Mouse (Mus musculus): Measurements from ENCODE around the gene Gmpr.
"Not testable (repeated sequence)": the region's sequence is repeated elsewhere in the genome, so short reads cannot be mapped to it uniquely, and the experiment has no call there.

Gene Gmpr

DNA sequence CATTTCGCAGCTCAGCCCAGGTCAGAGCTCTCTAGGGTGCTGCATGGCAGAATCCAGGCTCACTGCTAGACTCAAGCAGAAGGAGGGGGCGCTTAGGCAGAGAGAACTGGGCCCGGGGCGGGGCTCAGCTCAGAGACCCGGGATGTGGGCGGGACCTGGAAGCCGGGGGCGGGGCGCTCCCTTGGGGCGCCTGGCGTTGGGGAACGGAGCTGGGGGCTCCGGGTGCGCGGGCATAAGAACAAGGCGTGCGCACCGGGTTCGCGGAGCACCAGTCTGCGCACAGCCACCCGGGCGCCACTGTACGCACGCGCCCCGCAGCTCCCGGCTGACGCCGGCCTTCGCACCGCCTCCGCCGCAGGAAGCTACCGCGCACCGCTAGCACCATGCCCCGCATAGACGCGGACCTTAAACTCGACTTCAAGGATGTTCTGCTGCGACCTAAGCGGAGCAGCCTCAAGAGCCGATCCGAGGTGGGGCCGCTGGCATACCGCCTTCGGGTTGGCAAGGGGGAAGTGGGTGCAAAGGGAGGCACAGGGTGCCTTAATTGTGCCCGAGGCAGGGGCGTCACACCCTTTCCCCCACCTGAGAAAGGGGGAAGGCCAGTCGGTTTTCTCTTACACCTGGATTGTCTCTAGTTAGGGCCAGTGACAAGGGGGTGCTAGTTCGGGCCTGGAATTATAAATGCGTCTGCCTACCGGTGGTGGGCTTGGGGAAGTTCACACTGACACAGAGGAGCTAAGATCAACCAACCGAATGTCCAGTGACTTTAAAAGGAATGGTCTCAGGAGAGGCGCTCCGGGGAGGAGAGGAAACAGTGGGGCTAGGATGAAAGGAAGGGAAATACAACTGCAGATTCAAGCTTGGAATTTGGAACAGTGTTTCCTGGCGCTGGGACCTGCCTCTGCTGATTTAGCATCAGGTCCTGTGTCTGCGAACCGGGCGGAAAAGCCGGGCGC, at the start of gene Gmpr:
TSS of gene Gmpr (plus strand) at position 171 of the 956 bp plus-strand sequence.
- in situ Hi-C loops (cut with MboI; ENCODE audit: low pct_unique_long_range_greater_than_20kb in 1 of 2, low sequenced_read_pairs in 2 of 2, unreplicated experiment in 1 of 2) = no loop called here

DNA sequence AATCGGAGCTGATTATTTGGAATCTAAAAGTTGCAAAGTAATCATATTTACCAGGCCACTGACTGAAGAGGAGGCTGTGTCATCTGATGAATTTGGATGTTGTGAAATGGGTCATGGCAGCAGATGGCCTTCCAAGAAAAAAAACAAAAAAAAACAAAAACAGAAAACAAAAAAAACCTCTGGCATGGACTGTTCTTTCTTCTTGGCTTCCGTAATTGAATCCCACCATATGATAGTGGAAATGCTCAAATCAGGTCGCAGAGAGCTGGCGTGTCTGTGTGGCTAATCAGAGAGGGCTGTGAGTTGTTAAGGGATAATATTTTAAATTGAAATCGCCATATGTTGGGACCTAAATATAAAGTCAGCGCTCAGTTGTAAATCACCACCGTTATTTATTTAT, 49.8 kb upstream of the Gmpr start:
- in situ Hi-C loops (cut with MboI; ENCODE audit: low pct_unique_long_range_greater_than_20kb in 1 of 2, low sequenced_read_pairs in 2 of 2, unreplicated experiment in 1 of 2) = no loop called here

DNA sequence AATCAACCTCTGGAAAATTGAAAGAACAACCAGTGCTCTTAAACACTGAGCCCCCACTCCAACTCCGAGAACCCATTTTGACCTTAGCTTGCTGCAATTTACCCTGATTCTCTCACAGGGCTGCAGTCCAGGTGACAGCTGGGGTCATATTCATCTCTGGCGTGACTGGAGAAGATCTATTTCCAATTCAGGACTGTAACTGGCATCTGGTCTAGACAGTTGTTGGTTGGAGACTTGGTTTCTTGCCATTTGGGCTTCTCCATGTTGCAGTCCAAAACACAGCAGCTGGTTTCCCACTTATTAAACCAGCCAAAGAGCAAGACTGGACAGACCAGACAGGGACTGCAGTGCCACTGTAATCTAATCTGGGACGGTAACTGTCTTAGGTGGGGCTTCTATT, 47.1 kb upstream of the Gmpr start:
- in situ Hi-C loops (cut with MboI; ENCODE audit: low pct_unique_long_range_greater_than_20kb in 1 of 2, low sequenced_read_pairs in 2 of 2, unreplicated experiment in 1 of 2) = no loop called here

DNA sequence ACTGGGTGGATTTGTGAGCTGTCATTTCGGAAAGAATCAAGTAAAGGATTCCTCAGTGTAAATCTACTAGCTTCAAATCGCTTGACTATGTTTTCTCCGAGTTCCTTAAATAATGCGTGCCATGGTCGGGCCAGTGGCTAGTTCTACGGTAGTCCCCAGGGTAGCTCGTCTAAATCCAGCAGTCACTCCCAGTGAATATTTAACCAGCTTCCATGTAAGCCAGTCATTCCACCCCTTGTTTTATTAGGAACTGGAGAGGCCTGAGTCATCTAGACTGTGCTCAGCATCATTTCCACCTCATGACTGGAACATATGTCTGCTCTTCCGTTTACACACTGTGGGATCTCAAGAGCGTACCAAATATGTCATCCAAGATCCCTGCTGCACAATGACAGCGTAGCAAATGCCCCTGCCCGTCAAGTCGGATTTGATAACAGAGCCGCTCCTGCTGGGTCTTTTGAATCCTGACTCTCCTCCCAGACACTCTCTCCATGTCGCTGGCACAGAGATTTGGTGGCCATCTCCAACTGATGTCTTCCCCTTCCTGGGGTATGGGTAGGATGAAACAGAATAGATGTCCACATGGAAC, 45.8 kb upstream of the Gmpr start:
- in situ Hi-C loops (cut with MboI; ENCODE audit: low pct_unique_long_range_greater_than_20kb in 1 of 2, low sequenced_read_pairs in 2 of 2, unreplicated experiment in 1 of 2) = no loop called here

DNA sequence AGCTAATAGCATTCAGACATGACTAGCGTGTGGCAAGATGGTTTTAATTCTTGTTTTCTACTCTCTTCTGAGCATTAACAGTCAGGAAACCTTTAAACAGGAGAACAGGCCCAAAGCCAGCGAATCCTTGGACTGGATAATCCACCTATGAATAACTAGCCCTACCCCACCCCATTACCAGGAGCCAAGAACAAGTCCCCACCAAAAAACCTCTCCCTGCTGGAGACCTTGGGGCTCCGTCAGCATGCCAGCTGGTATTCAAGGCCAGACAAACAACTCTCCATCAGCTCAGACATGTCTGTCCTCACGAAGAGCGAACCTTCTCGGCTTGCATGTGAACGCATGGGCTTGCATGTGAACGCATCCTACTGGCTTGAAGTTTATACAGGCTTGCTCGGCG, 41.6 kb upstream of the Gmpr start:
- in situ Hi-C loops (cut with MboI; ENCODE audit: low pct_unique_long_range_greater_than_20kb in 1 of 2, low sequenced_read_pairs in 2 of 2, unreplicated experiment in 1 of 2) = no loop called here

DNA sequence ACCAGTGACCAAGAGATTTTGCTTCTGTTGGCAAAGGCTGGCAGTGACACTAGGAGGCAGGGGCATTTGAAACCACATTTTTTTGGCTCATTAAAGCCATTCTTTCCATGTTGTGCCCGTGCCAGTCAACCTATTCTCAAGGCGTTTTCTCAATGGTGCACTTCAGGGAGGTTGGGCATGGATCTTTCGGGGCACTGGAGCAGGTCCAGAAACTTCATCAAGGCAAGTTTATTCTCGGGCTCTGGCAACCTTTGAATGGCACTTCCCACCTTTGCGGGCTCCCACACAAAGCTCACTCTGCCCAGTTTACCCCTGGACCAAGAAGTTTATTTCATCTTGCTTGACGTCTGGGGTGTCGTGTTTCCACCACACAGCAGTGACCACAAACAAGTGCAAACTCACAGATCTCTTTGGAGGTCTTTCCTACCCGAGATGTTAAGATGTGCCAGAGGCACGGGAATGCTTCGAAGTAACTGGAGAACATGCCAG, 41.2 kb upstream of the Gmpr start:
- in situ Hi-C loops (cut with MboI; ENCODE audit: low pct_unique_long_range_greater_than_20kb in 1 of 2, low sequenced_read_pairs in 2 of 2, unreplicated experiment in 1 of 2) = no loop called here

DNA sequence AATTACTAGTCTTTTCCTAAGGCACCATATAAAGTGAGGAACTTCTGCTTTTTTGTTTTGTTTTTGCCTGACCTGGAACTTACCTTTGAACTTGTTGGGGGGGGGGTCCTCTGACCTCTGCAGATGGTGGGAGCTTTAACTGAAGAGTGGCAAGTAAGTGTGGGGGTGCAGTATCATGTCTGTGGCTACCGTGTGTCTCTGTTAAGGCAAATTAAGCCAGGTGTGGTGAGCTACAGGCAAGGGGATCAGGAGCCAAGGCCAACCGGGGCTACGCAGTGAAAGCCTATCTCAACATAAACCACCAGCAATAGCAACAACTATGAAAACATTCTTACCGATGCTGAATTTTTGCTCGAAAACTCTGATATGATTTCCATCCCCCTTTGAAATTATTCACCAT, 38.5 kb upstream of the Gmpr start:
- in situ Hi-C loops (cut with MboI; ENCODE audit: low pct_unique_long_range_greater_than_20kb in 1 of 2, low sequenced_read_pairs in 2 of 2, unreplicated experiment in 1 of 2) = no loop called here

DNA sequence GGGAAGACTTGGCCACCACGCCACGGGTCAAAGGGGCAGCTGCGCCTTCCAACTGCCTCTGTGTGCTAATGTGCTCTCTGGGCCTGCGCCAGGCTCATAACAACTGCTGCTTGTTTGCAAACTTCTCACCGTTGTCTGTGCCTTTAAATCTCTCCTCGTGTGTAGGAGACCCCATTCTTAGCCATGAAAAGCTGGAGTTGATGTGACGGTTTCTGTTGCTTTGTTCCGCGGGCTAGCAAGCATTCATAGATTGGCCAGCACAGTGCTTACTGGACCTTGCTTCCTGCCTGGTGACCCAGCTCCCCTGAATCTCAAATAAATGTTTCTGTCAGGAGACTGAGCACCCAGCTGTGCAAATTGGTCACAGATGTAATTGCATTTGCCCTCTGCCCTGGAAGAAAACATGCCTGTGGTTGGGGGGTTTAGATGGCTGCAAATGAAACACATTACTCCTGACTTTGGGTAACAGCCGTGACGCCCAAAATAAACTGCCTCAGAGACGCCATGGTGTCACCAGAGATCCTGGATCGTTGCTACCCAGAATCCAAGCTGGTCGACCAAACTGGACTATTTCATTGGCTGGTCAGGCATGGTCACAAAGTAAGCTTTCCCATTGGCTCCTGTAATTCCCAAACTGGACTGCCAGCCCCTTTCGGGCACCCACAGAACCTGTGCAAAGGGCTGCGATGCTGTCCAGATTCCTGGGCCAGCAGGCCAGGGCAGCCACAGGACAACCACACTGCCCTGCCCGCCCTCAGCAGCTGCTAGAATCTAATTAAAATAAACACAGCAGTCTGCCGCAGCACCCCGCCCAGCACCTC, 37.6 kb upstream of the Gmpr start:
- in situ Hi-C loops (cut with MboI; ENCODE audit: low pct_unique_long_range_greater_than_20kb in 1 of 2, low sequenced_read_pairs in 2 of 2, unreplicated experiment in 1 of 2) = loop anchor here (10.0 kb wide), 2 partner anchors 295 to 435 kb away; no protein-coding TSS in a partner anchor

DNA sequence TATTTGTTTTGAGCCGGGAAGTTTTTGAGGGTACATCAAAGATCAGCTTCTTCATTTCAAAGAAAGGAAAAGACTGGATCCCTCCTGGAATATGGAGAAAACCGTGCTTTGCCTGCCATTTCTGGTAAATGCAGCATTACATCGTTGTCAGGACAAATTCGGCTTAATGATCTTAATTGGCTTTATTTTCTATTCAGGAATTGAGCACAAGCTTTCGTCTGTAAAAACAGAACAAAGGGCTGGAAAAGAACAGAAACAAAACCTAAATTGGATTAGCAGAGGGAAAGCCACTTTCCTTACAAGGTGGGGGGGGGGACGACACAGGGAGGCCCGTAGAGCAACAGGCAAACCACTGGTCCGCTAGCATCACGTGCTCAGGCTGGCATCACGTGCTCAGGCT, 33.9 kb upstream of the Gmpr start:
- in situ Hi-C loops (cut with MboI; ENCODE audit: low pct_unique_long_range_greater_than_20kb in 1 of 2, low sequenced_read_pairs in 2 of 2, unreplicated experiment in 1 of 2) = loop anchor here (10.0 kb wide), 2 partner anchors 299 to 439 kb away; no protein-coding TSS in a partner anchor

DNA sequence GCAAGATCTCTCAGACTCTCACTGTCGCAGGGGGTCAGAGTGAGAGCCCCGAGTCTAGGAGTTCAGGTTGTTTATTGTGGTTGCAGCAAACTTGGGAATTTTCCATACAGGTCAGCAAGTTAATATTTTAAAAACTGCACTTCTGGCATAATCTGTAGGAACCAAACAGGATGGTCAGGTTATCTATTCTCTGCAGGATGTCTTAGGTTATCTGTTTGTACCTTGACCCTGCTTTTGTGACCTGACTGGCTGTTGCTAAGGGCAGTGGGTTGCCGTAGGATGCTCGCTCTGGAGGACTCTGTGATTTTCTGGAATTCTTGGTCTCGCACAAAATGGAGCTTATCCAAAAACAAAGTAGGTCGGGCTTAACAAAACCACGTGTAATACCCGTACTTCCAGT, 31.9 kb upstream of the Gmpr start:
- in situ Hi-C loops (cut with MboI; ENCODE audit: low pct_unique_long_range_greater_than_20kb in 1 of 2, low sequenced_read_pairs in 2 of 2, unreplicated experiment in 1 of 2) = loop anchor here (5.0 to 10.0 kb wide), 3 partner anchors 300 to 443 kb away; no protein-coding TSS in a partner anchor

DNA sequence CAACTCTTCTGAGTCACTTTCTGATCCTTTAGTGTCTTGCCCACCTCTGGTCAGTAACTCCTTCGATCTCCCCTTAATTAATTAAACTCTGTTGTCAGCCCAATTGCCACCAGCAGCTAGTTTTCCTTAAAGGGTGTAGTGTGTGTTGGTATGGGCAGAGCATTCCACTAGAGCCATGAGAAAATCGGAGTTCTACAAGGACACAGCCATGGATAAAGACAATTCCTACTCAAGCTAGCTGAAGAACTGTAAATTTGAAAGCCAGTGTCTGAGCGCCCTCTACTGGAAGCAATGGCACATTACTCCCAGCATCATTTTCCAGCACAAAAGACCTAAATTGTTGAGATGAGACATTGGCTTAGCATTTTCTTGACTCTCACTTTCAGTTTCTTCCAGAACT, 30.1 kb upstream of the Gmpr start:
- in situ Hi-C loops (cut with MboI; ENCODE audit: low pct_unique_long_range_greater_than_20kb in 1 of 2, low sequenced_read_pairs in 2 of 2, unreplicated experiment in 1 of 2) = loop anchor here (5.0 to 10.0 kb wide), 3 partner anchors 302 to 445 kb away; no protein-coding TSS in a partner anchor

DNA sequence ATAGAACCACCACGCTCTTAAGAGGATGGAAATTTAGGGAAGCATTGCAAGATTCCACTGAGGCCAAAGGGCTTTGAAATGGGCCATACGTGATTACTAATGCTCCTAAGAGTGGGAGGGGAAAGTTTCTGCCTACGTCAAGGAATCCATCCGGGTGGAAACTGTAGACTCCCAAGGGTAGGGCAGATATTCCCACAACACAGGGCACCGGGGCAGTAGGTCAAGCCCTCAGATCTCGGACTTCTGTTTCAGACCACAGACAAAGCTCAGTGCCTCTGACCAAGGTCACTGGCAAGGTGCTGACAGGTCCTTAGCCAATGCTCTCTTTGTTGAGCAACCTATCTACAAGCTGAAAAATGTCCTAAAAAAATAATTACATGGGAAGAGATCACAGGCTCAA, 27.3 kb upstream of the Gmpr start:
- in situ Hi-C loops (cut with MboI; ENCODE audit: low pct_unique_long_range_greater_than_20kb in 1 of 2, low sequenced_read_pairs in 2 of 2, unreplicated experiment in 1 of 2) = loop anchor here (5.0 to 10.0 kb wide), 3 partner anchors 305 to 448 kb away; no protein-coding TSS in a partner anchor

DNA sequence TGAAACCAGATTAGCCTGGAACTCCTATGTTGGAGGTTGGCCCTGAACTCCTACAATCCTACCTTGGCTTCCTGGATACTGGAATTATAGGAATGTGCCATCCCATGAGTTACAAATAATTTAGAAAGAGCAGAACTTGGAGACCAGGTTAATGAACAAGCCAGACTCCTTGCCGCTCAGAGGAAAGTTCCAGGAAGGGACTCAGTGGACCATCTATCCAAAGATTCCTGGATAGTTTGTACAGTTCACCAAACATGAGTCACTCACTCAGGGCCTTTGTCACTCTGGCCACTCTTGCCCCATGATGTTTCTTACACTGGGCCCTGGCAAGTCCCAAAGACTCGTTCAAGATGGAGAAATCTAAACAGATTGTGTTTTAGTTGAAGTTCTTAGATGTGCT, 24.0 kb upstream of the Gmpr start:
- in situ Hi-C loops (cut with MboI; ENCODE audit: low pct_unique_long_range_greater_than_20kb in 1 of 2, low sequenced_read_pairs in 2 of 2, unreplicated experiment in 1 of 2) = no loop called here

DNA sequence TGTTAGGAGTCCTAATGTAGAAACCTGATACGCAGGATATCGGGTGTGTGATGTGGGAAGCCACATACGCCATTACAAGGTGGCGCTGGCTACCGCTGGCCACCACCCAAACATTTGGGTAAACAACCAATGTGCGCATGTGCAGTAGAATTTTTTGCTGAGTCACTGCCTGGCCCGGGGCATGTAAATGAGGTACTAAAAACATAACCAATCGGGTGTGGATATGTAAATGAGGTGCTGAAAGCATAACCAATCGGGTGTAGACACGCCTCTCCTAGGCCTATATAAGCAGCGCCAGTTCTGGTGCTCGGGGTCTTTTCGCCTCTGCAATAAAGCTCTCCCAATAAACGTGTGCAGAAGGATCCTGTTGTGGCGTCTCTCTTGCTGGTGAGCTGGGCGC, 23.3 kb upstream of the Gmpr start:
- in situ Hi-C loops (cut with MboI; ENCODE audit: low pct_unique_long_range_greater_than_20kb in 1 of 2, low sequenced_read_pairs in 2 of 2, unreplicated experiment in 1 of 2) = not testable (repeated sequence)

DNA sequence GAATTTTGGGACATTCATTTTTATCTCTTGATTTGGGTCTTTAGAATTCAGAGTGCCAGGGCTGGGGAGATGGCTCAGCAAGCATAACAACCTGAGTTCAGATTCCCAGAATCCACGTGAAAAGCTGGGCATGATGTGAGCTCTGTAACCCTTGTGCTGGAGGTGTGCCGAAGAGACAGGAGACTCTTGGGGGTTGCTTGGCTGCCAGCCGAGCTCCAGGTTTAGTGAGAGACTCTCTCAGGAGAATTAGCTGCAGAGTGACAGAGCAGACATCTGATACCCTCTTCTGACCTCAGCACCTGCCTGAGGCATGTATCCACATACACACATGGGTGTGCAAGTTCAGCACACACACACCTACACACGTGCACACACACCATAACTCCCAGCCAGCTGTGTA, 21.6 kb upstream of the Gmpr start:
- in situ Hi-C loops (cut with MboI; ENCODE audit: low pct_unique_long_range_greater_than_20kb in 1 of 2, low sequenced_read_pairs in 2 of 2, unreplicated experiment in 1 of 2) = no loop called here

DNA sequence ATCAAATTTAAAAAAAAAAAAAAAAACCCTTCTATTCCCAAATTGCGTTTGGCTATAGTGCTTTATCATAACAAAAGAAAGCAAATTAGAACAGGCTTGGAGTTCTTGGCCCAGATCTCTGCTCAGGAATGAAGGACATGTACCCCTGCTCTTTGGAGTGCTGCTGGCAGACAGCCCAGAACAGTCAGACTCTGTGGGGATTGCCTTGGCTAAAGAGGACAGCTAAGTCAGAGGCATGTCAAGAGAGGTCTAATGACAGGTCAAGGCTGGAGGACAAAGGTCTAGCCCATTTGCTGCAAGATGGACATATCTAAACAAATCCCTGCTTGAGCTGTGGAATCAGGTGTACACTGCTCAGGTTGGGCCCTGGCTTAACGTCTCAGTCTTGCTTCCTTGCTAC, 20.6 kb upstream of the Gmpr start:
- in situ Hi-C loops (cut with MboI; ENCODE audit: low pct_unique_long_range_greater_than_20kb in 1 of 2, low sequenced_read_pairs in 2 of 2, unreplicated experiment in 1 of 2) = no loop called here

DNA sequence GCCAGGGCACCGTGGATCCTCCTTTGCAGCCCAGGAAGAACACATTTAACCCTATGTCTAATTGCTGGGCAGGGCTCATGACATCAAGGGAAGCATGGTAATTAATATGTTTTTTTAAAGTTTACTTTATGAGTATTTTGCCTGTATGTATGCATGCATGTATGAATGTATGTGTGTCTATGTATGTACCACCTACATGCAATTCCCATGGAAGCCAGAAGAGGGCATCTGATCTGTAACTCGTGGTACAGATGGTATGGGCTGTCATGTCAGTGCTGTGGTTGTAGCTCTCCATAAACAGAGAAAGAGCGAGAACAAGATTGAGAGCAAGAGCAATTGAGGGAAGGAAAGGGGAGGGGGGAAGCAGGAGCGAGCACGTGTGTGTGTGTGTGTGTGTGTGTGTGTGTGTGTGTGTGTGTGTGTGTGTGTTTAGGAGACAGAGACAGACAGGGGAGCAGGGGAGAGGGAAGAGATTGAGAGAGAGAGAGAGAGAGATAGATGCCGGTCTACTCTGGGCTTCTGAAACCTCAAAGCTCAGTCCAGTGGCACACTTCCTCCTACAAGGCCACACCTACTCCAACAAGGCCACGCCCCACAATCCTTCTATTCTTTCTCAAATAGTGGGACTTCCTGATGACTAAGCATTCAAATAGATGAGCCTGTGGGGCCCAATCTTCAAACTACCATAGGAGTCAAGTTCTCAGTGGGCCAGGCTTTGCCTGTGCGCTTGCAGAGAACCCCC, 15.1 kb upstream of the Gmpr start:
- in situ Hi-C loops (cut with MboI; ENCODE audit: low pct_unique_long_range_greater_than_20kb in 1 of 2, low sequenced_read_pairs in 2 of 2, unreplicated experiment in 1 of 2) = no loop called here

DNA sequence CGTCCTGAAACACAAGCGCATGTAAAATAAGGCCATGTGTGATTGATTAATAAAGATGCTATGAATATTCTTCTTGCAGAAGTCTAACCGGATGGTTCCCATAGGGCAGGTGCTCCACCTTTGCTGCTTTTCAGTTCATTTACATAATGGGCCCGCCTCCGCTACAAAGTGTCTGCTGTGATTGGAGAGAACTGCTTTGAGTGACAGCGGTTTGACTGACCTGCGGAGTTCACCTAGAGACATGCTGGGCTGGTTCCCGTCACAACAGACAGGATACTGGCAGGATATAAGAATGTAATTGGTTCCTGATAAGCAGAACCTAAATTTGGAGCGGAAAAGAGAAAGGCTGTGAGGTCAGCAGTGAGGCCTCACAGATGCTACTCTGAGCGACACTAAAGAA, 13.4 kb upstream of the Gmpr start:
- in situ Hi-C loops (cut with MboI; ENCODE audit: low pct_unique_long_range_greater_than_20kb in 1 of 2, low sequenced_read_pairs in 2 of 2, unreplicated experiment in 1 of 2) = no loop called here

All from mouse embryonic stem cell (cell line).